ENCODE assay signal across 10 mouse cellular contexts in genomic region chr9:63075252-63075651, GRCm38 (mm10).
DNase-seq lines count a peak whose midpoint lies in the region; ATAC-seq lines count a peak whose summit lies in the region.
"Had no signal": no experiment of that assay in that cellular context is flagged by ENCODE, and none has a peak within 500 bp of the region (broad histone marks: within the 10 kb centered on the region; RNA-seq: fewer than 3 reads in every experiment).

No protein-coding gene starts in this region.

- no peaks in the 10 kb centered on the region; the same call in 1 of the 2 replicates for H3K27me3 ChIP-seq in hindbrain, embryonic 10.5 days (ENCODE audit: insufficient read depth, poor library complexity, severe bottlenecking)
- no peaks in the 10 kb centered on the region for H3K27me3 ChIP-seq in hindbrain, embryonic 16.5 days (replicated peaks; ENCODE audit: control insufficient read depth, insufficient read depth, low read length)
- no peaks in the 10 kb centered on the region for H3K27me3 ChIP-seq in limb, embryonic 12.5 days

- no peaks in the 10 kb centered on the region for H3K9me3 ChIP-seq in hindbrain, embryonic 10.5 days
- no peaks in the 10 kb centered on the region for H3K9me3 ChIP-seq in hindbrain, embryonic 16.5 days (ENCODE audit: control insufficient read depth, low read length)
- H3K9me3 ChIP-seq in limb, embryonic 12.5 days: no peaks in the 10 kb centered on the region

- H3K4me2 ChIP-seq in hindbrain, embryonic 16.5 days (ENCODE audit: low read length): no peak overlapping the region
- H3K4me2 ChIP-seq in limb, embryonic 12.5 days: no peak overlapping the region

- ATAC-seq in hindbrain, embryonic 16.5 days: no peak
- ATAC-seq in limb, embryonic 12.5 days (ENCODE audit: insufficient number of reproducible peaks, insufficient read depth, low FRiP score, low TSS enrichment, low read depth): no peak

- peak; percentile 59 for DNase-seq in hindbrain, embryonic 10.5 days (ENCODE audit: low spot score)
- peak; percentile 12 for DNase-seq in ES-CJ7 (ENCODE audit: low read depth, low spot score)
- peak; percentile 21 for DNase-seq in heart, adult 8-10 months (ENCODE audit: low spot score)
- no peak for DNase-seq in cerebellum, adult 11 months
- no peak for DNase-seq in cerebellum, postnatal 14 days
- no peak for DNase-seq in left cerebral cortex, adult 8-10 months (ENCODE audit: low spot score in 2 of 2)
- DNase-seq: adrenal gland, postnatal 10 days had no signal

- H3K36me3 ChIP-seq in hindbrain, embryonic 10.5 days: no peaks in the 10 kb centered on the region
- H3K36me3 ChIP-seq in hindbrain, embryonic 16.5 days (ENCODE audit: control insufficient read depth, insufficient read depth, low read length): no peaks in the 10 kb centered on the region
- H3K36me3 ChIP-seq in limb, embryonic 12.5 days: no peaks in the 10 kb centered on the region

- H3K4me3 ChIP-seq in hindbrain, embryonic 10.5 days: no peak overlapping the region
- no peak overlapping the region for H3K4me3 ChIP-seq in hindbrain, embryonic 16.5 days (ENCODE audit: low read length)
- no peak overlapping the region for H3K4me3 ChIP-seq in limb, embryonic 12.5 days (replicated peaks)

- no peak overlapping the region for H3K9ac ChIP-seq in hindbrain, embryonic 16.5 days (ENCODE audit: low read depth, low read length)
- no peak overlapping the region for H3K9ac ChIP-seq in limb, embryonic 12.5 days (replicated peaks)
- H3K9ac ChIP-seq: liver, embryonic 14.5 days had no signal

- H3K27ac ChIP-seq in hindbrain, embryonic 10.5 days: peak overlapping the region; percentile 77
- no peak overlapping the region for H3K27ac ChIP-seq in hindbrain, embryonic 16.5 days (ENCODE audit: low read depth, low read length)
- H3K27ac ChIP-seq in limb, embryonic 12.5 days: 0 out of 2 replicates have a peak overlapping the region, but pooled peaks have one; percentile 5
- H3K27ac ChIP-seq: liver, embryonic 14.5 days had no signal

- WGBS in hindbrain, embryonic 10.5 days: 10% methylated on average over 5 of the region's 5 CpGs
- WGBS in hindbrain, embryonic 16.5 days: 27% methylated on average over 5 of the region's 5 CpGs
- 38% methylated on average over 5 of the region's 5 CpGs for WGBS in limb, embryonic 12.5 days

- peaks cover 29% of the 10 kb centered on the region for H3K4me1 ChIP-seq in hindbrain, embryonic 10.5 days (replicated peaks)
- H3K4me1 ChIP-seq in hindbrain, embryonic 16.5 days (ENCODE audit: control insufficient read depth, insufficient read depth, low read depth, low read length): no peaks in the 10 kb centered on the region; the same call in 1 of the 2 replicates
- peaks cover 21% of the 10 kb centered on the region for H3K4me1 ChIP-seq in limb, embryonic 12.5 days (replicated peaks)

Comparison
In these comparisons a context has a peak if more than half of its experiments do, and no peak if none do; other contexts are left out.
1. DNase-seq: peak in hindbrain, embryonic 10.5 days (single experiment), ES-CJ7 (single experiment) and heart, adult 8-10 months (single experiment); none in cerebellum, adult 11 months (single experiment), cerebellum, postnatal 14 days (0 of 2) and left cerebral cortex, adult 8-10 months (0 of 2).